Mouse (Mus musculus): ENCODE results near the gene Ano8.
"Not testable (repeated sequence)": the region's sequence is repeated elsewhere in the genome, so short reads cannot be mapped to it uniquely, and the experiment has no call there.

Ano8 gene

GRCm38 (mm10) chr8:71445096-71445495, 40.7 kb downstream of the Ano8 start:
- DNase-seq (ENCODE audit: low read depth, low spot score), result no peak

- peak; percentile 61 for DNase-seq (ENCODE audit: low read depth, low spot score)
Observed at GRCm38 (mm10) chr8:71441404-71441803, 44.4 kb downstream of the Ano8 start.

- no peak for DNase-seq (ENCODE audit: low read depth, low spot score)
Observed at GRCm38 (mm10) chr8:71437041-71437440, 48.7 kb downstream of the Ano8 start.

DNA sequence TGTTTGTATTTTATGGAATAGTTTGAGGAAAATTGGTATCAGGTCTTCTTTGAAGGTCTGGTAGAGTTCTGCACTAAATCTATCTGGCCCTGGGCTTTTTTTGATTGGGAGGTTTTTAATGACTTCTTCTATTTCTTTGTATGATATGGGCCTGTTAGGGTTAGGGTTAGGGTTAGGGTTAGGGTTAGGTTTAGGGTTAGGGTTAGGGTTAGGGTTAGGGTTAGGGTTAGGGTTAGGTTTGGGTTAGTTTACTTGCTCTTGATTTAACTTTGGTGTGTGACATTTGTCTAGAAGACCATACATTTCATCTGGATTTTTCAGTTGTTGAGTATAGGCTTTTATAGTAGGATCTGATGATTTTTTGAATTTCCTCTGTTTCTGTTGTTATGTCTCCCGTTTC, 52.8 kb downstream of the Ano8 start:
- DNase-seq (ENCODE audit: low read depth, low spot score), result not testable (repeated sequence)
